Mouse (Mus musculus): ENCODE measurements around the gene Gm20388.

GRCm38 (mm10) chr8:120521591-120521965 lies 610.9 kb downstream of the Gm20388 start:
- TF ChIP-seq CTCF (IDR thresholded peaks at IDR 0.05; ENCODE audit: low read depth) = no peak
- TF ChIP-seq EP300 (optimal IDR thresholded peaks at IDR 0.05) = no peak
